Mouse (Mus musculus) cerebral cortex, adult 2 months (tissue): Measurements from ENCODE around the gene Prkcd.

ENCODE experiments used
- WGBS: fragments of 180-500 bp; shearing (Covaris S2); methylation state at CpG from one replicate; pipeline ENCODE4 v1.1.7; 2018; 5-methylcytosine and 5-hydroxymethylcytosine counted together

The Prkcd gene

GRCm38 (mm10) chr14:30575791-30576190, 50.2 kb downstream of the Prkcd start:
- WGBS: 77% methylated on average over 7 of the region's 7 CpGs

- WGBS: 53% methylated on average over 6 of the region's 6 CpGs
These were observed 51.9 kb downstream of the Prkcd start for GRCm38 (mm10) chr14:30573983-30574584.

- WGBS: 42% methylated on average over 8 of the region's 8 CpGs
These were observed 52.8 kb downstream of the Prkcd start for GRCm38 (mm10) chr14:30573235-30573634.

GRCm38 (mm10) chr14:30572253-30572652, 53.8 kb downstream of the Prkcd start:
- 89% methylated on average over 10 of the region's 10 CpGs for WGBS

DNA sequence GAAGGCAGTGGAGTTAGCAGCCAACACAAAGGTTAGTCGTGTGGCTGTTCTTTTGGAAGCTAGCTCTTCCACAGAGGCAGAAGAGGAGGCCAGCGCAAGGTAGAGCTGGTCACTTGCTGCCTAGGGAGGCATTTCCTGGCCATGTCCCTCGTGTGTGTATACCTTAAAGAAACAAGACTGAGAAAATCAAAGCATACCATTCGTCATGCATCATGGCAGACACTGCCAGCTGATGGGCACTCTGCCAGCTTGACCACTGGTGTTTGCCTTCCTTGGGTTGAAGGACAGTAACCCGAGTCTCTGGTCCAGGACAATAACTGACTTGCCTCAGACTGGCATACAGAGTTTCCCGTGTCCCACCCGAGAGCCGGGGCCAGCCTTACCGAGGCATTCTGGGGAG, 55.7 kb downstream of the Prkcd start:
- 65% methylated on average over 9 of the region's 9 CpGs for WGBS

DNA sequence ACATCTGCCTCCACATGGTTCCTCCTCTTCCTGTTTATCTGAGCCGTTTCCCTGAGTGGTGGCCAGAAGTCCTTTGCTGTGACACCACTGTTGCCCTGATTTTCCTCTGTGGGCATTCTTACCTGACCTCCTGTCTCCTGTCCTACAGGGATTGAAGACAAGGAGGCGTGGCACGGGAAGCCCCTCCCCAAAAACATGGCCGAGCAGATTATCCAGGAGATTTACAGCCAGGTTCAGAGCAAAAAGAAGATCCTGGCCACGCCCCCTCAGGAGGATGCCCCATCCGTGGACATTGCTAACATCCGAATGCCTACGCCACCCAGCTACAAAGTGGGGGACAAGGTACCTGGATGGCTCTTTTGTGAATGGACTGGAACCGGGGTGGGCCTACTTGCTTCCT, 58.0 kb downstream of the Prkcd start:
- WGBS: 85% methylated on average over 9 of the region's 9 CpGs

GRCm38 (mm10) chr14:30566317-30566716, 59.7 kb downstream of the Prkcd start:
- 82% methylated on average over 6 of the region's 6 CpGs for WGBS

DNA sequence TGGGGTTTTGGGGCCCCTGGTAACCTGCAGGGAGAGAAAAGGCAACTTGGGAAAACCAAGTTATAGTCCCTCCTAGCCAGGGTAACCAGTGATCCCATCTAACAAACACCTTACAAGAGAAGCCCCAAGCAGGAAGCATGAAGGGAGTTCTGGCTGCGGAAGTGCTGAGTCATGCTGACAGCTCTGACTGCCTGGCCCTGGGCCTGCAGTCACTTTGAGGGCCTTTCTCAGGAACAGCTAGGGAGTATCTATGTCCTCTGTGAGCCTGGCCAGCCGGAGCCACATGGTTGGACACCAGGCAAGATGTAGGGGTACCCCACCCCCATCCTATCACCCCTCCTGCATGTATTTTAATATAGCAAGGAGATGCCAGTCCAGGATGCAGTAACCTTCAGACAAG, 61.6 kb downstream of the Prkcd start:
- 43% methylated on average over 2 of the region's 2 CpGs for WGBS

DNA sequence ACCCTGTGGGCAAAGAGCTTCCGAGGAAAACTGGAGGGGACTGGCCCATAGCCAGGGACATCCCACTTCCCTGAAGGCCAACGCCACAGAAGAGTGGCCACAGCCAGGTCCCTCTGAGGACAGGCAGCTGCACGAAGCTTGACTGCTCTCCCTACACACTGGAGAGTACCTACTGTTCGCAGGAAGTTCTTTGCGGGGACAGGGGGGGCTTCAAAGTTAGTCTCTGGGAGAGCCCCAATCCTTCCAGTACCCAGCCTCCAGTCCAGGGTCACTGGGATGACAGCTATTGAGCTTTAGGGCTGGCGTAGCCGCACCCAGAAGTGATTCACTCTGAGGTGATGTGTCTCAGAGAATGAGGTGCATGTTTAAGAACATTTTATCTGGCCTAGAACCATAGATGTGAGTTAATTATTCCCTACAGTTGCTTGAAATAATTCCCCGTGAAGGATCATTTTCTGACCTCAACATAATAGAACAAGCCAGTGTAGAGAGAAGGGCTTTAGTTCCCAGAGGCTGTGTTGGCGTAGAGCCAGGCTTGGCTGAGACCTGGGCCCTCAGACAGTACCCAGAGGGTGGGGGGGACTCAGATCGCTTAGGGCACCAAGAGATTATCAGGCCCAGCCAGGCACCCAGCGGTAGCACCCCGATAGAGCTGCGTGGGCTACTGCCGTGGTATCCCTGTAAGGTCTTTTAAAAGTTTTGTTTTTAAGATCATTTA, 64.4 kb downstream of the Prkcd start:
- 55% methylated on average over 14 of the region's 14 CpGs for WGBS

GRCm38 (mm10) chr14:30560803-30561389, 65.1 kb downstream of the Prkcd start:
- 84% methylated on average over 13 of the region's 13 CpGs for WGBS

GRCm38 (mm10) chr14:30559321-30559850, 66.6 kb downstream of the Prkcd start:
- WGBS: 72% methylated on average over 17 of the region's 17 CpGs

- 67% methylated on average over 9 of the region's 9 CpGs for WGBS
These were observed 68.3 kb downstream of the Prkcd start for GRCm38 (mm10) chr14:30557730-30558129.

DNA sequence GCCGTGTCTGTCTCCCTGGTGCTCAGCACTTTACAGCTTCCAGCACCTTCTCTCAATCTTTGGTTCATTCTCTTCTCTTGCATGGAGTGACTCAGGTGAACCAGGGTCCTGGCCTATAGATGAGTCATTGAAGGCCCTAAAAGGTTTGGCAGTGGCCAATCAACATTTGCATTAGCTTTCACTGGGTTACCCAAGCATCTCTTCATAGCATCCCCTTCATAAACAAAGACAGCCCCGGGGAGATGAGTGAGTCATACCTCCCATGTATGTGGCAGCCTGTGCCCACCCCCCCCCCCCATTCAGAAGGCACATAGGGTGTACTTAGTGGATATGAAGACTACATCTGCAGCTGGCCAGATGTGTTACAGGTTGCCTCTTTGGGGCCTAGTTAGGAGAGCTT, 69.4 kb downstream of the Prkcd start:
- 66% methylated on average over 2 of the region's 2 CpGs for WGBS

DNA sequence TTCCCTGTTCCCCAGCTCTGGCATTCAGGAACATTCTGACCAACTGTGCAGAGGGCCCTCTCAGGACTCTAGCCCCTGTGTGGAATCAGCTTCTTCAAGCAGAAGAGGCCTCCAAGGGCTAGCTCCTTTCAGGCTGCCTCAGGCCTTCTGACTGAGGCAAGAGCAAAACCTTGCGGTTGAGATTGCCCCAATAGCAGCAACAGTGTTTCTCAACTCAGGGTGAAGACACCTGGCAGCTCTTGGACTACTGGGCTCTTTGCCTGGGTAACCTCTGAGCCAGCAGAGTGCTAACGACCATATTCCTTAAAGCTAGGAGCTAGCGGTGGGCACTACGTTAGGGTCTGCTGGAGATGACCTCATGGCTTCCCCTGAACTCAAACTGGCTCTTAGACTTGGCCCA, 72.8 kb downstream of the Prkcd start:
- WGBS: 73% methylated on average over 4 of the region's 4 CpGs

GRCm38 (mm10) chr14:30551981-30552380, 74.0 kb downstream of the Prkcd start:
- 88% methylated on average over 2 of the region's 2 CpGs for WGBS

DNA sequence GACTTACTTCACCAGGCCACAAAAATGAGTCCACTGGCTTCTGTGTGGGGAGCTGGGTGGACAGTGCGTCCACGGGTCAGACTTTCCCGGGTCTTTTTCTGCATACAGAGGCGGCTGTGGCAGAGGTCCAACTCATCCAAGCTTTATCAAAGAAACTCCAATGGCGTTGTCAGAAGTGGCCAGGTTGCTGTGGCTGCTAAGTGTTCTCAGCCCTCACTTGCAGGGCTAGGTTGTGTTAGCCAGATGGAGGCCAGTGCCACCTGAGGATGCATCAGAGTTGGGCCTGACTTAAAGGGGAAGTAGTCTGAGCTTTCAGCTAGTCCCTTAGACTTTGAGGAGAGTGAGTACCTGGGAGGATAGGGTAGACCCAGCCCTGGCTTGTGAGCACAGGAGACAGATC, 74.5 kb downstream of the Prkcd start:
- WGBS: 35% methylated on average over 5 of the region's 5 CpGs

- WGBS: 34% methylated on average over 8 of the region's 8 CpGs
These were observed 75.6 kb downstream of the Prkcd start for GRCm38 (mm10) chr14:30550232-30551070.

- 3% methylated on average over 10 of the region's 10 CpGs for WGBS
These were observed 76.2 kb downstream of the Prkcd start for GRCm38 (mm10) chr14:30549777-30550149.

- WGBS: under 1% methylated on average over 66 of the region's 69 CpGs
These were observed 76.8 kb downstream of the Prkcd start for GRCm38 (mm10) chr14:30548965-30549776.

- WGBS: 27% methylated on average over 8 of the region's 8 CpGs
These were observed 77.8 kb downstream of the Prkcd start, which contains the start of gene Tkt for GRCm38 (mm10) chr14:30548131-30548720. Tkt (plus strand) TSS chr14:30548359.
